Mouse (Mus musculus): ENCODE measurements around the gene Lgals7.
A peak's percentile ranks its signal among the peaks of the same experiment; 100 is the strongest.

Lgals7 gene

GRCm38 (mm10) chr7:28829821-28830220 lies 33.8 kb upstream of the Lgals7 start:
- no peak for DNase-seq (ENCODE audit: low read depth, low spot score)

GRCm38 (mm10) chr7:28830981-28831380 lies 32.7 kb upstream of the Lgals7 start:
- DNase-seq (ENCODE audit: low read depth, low spot score) = no peak

GRCm38 (mm10) chr7:28831411-28832125 lies 32.1 kb upstream of the Lgals7 start:
- no peak for DNase-seq (ENCODE audit: low read depth, low spot score)

GRCm38 (mm10) chr7:28832137-28832536 lies 31.5 kb upstream of the Lgals7 start:
- DNase-seq (ENCODE audit: low read depth, low spot score) = no peak

GRCm38 (mm10) chr7:28833723-28834347 lies 29.8 kb upstream of the Lgals7 start, which contains the start of gene Lgals4:
Gene Lgals4, plus strand, starts transcription at chr7:28833854.
- DNase-seq (ENCODE audit: low read depth, low spot score) = no peak

- no peak for DNase-seq (ENCODE audit: low read depth, low spot score)
Measured at GRCm38 (mm10) chr7:28836936-28837335, 26.7 kb upstream of the Lgals7 start.

GRCm38 (mm10) chr7:28838331-28838730 lies 25.3 kb upstream of the Lgals7 start:
- DNase-seq (ENCODE audit: low read depth, low spot score) = no peak

- no peak for DNase-seq (ENCODE audit: low read depth, low spot score)
Measured at GRCm38 (mm10) chr7:28847273-28847672, 16.4 kb upstream of the Lgals7 start.

GRCm38 (mm10) chr7:28849700-28850236 lies 13.9 kb upstream of the Lgals7 start:
- DNase-seq (ENCODE audit: low read depth, low spot score) = no peak

- DNase-seq (ENCODE audit: low read depth, low spot score) = no peak
Measured at GRCm38 (mm10) chr7:28850642-28851041, 13.0 kb upstream of the Lgals7 start.

GRCm38 (mm10) chr7:28859953-28860352 lies 3.7 kb upstream of the Lgals7 start:
- no peak for DNase-seq (ENCODE audit: low read depth, low spot score)

GRCm38 (mm10) chr7:28860898-28861297 lies 2.8 kb upstream of the Lgals7 start:
- DNase-seq (ENCODE audit: low read depth, low spot score) = no peak

GRCm38 (mm10) chr7:28862817-28863499 lies 695 bp upstream of the Lgals7 start:
- DNase-seq (ENCODE audit: low read depth, low spot score) = no peak

- DNase-seq (ENCODE audit: low read depth, low spot score) = no peak
Measured at GRCm38 (mm10) chr7:28864288-28864750, 666 bp downstream of the Lgals7 start.

GRCm38 (mm10) chr7:28865481-28866300 lies 2.0 kb downstream of the Lgals7 start:
- DNase-seq (ENCODE audit: low read depth, low spot score) = no peak

- no peak for DNase-seq (ENCODE audit: low read depth, low spot score)
Measured at GRCm38 (mm10) chr7:28866769-28867507, 3.3 kb downstream of the Lgals7 start.

GRCm38 (mm10) chr7:28867508-28868340 lies 4.1 kb downstream of the Lgals7 start:
- DNase-seq (ENCODE audit: low read depth, low spot score) = peak; percentile 67

GRCm38 (mm10) chr7:28870901-28871664 lies 7.4 kb downstream of the Lgals7 start:
- DNase-seq (ENCODE audit: low read depth, low spot score) = no peak

GRCm38 (mm10) chr7:28874565-28874964 lies 10.9 kb downstream of the Lgals7 start:
- DNase-seq (ENCODE audit: low read depth, low spot score) = no peak
